Mouse (Mus musculus) midbrain, embryonic 16.5 days (tissue): ENCODE measurements at regions not wholly inside any gene's neighbourhood (a gene's known extent, or its start where the extent isn't known, plus 50 kb on each side); places are given as distances from the start of the nearest gene placed in this dataset.

Experiments used
- ATAC-seq: fragments of 200-750 bp; cut with Nextera tagmentation; 2 replicates; pipeline ENCODE4 v1.8.0; 2017; ENCODE audit warnings: moderate TSS enrichment
- H3K27ac ChIP-seq: fragments of 300-500 bp; sonication (generic); 2 replicates; pipeline ENCODE4 v1.5.1; 2014; ENCODE audit warnings: mild to moderate bottlenecking, low read length, mixed read lengths
- H3K27me3 ChIP-seq: fragments of 300-500 bp; sonication (generic); 2 replicates; pipeline ENCODE4 v1.6.1; 2014; ENCODE audit warnings: low read depth, low read length, mixed read lengths; ENCODE audit not compliant: control insufficient read depth, insufficient read depth
- H3K36me3 ChIP-seq: fragments of 300-500 bp; sonication (generic); 2 replicates; pipeline ENCODE4 v1.6.1; 2014; ENCODE audit warnings: mild to moderate bottlenecking, low read length, moderate library complexity, mixed read lengths; ENCODE audit not compliant: control insufficient read depth, insufficient read depth
- H3K4me1 ChIP-seq: fragments of 300-500 bp; sonication (generic); 2 replicates; pipeline ENCODE4 v1.6.1; 2014; ENCODE audit warnings: mild to moderate bottlenecking, low read length, mixed read lengths; ENCODE audit not compliant: control insufficient read depth, insufficient read depth
- H3K4me2 ChIP-seq: fragments of 300-500 bp; sonication (generic); 2 replicates; pipeline ENCODE4 v1.6.1; 2014; ENCODE audit warnings: mild to moderate bottlenecking, low read length, mixed read lengths
- H3K4me3 ChIP-seq: fragments of 300-500 bp; sonication (generic); 2 replicates; pipeline ENCODE4 v1.5.1; 2014; ENCODE audit warnings: low read depth, mild to moderate bottlenecking, low read length, moderate library complexity, mixed read lengths
- H3K9ac ChIP-seq: fragments of 300-500 bp; sonication (generic); 2 replicates; pipeline ENCODE4 v1.6.1; 2014; ENCODE audit warnings: low read depth, low read length, mixed read lengths
- H3K9me3 ChIP-seq: fragments of 300-500 bp; sonication (generic); replicated peaks from 2 replicates; pipeline ENCODE4 v1.6.1; 2014; ENCODE audit warnings: mild to moderate bottlenecking, low read length, mixed read lengths; ENCODE audit not compliant: control insufficient read depth, poor library complexity, severe bottlenecking
- WGBS: fragments of 180-500 bp; shearing (Covaris S2); extraction: QIAGEN DNeasy Blood & Tissue Kit; methylation state at CpG from one replicate; pipeline ENCODE4 v1.1.7; 2014; 5-methylcytosine and 5-hydroxymethylcytosine counted together

DNA sequence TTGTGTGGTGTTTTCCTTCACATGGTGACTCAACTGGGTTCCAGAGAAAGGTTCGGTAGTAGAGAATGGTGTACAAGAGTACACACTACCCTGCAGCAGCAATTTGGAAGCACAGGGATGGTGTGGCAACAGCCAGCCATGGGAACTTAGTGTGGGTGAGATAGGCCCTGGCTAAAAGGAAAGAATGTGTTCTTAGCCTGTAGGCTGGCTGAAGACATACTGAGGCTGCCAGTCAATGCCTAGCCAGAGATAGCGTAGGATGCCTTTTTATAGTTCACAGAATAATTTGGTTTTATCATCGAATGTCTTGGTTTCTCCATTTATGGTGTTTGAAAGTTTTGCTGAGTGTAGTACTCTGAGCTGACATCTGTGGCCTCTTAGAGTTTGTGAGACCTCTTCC is 130.1 kb upstream of the Btg1 start:
- Histone ChIP-seq H3K36me3 (no peaks in the 10 kb centered on the region), H3K4me1 (no peaks in the 10 kb centered on the region), H3K4me3 (no peak overlapping the region), H3K27ac (no peak overlapping the region), H3K4me2 (no peak overlapping the region), H3K9ac (no peak overlapping the region), H3K27me3 (no peaks in the 10 kb centered on the region), H3K9me3 (no peaks in the 10 kb centered on the region)
- no peak for ATAC-seq
- 100% methylated on average over 3 of the region's 3 CpGs for WGBS

DNA sequence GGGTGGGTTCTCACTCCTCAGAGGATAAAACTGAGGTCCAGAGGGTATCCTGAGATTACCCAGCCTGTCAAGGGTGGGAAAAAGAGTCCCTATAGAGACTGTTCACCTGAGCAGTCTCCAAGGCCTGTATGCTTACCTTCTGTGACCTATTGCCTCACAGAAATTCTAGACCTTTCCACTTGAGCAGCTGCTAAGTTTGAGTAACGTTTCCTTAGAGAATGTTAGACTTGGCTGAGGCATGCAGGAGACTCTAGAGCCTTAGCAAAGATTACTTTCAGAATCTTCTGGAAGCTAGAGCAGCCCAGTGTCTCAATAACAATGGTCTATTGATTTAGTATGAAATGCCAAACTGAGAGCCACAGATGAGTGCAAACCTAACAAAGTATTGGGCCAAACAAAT is 123.1 kb upstream of the Btg1 start:
- WGBS = 45% methylated on average over 1 of the region's 1 CpGs
- Histone ChIP-seq H3K4me1 (no peaks in the 10 kb centered on the region), H3K9ac (no peak overlapping the region), H3K27ac (no peak overlapping the region), H3K36me3 (no peaks in the 10 kb centered on the region), H3K4me3 (no peak overlapping the region), H3K27me3 (no peaks in the 10 kb centered on the region), H3K4me2 (no peak overlapping the region), H3K9me3 (no peaks in the 10 kb centered on the region)
- no peak for ATAC-seq

DNA sequence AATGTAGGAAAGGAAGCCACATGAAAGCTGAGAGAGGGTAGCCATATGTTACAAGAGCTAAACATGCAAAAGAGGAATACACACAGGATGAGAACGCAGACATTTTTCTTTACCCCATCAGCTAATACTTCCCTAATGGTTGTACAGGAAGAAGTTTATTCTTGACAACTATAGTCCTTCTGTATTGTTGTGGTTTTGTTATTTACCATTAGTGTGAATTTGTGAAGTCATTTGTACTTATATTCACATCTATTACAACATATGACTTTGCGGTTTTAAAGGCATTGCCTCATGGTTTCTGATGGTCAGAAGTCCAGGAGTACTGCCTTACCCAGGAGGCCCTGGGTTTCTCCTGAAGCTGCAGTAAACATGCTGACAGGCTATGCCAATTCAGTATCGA is 120.1 kb upstream of the Btg1 start:
- no peaks in the 10 kb centered on the region for H3K9me3 ChIP-seq
- no peak for ATAC-seq
- no peaks in the 10 kb centered on the region for H3K27me3 ChIP-seq
- H3K9ac ChIP-seq = no peak overlapping the region
- no peak overlapping the region for H3K27ac ChIP-seq
- H3K36me3 ChIP-seq = no peaks in the 10 kb centered on the region
- no peak overlapping the region for H3K4me2 ChIP-seq
- H3K4me1 ChIP-seq = no peaks in the 10 kb centered on the region
- no peak overlapping the region for H3K4me3 ChIP-seq
- 94% methylated on average over 3 of the region's 3 CpGs for WGBS

DNA sequence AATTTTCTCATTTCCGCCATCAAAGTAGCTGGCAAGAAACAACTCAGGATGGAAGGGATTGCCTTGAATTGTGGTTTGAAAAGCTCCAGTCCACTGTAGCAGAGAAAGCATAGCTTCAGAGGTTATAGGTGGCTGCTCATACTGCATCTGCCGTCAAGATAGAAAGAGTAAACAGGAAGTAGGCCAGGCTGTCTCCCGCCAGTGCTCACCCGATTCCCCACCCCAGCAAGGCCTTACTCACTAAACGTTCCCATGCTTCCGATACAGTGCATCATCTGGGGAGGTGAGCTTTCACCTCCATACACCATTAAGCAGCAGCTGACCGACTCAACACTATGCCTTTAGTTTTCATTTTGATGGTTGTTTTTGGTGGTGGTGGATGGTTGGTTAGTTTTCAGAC is 119.3 kb upstream of the Btg1 start:
- Histone ChIP-seq H3K36me3 (no peaks in the 10 kb centered on the region), H3K9me3 (no peaks in the 10 kb centered on the region), H3K4me1 (no peaks in the 10 kb centered on the region), H3K27ac (no peak overlapping the region), H3K4me2 (no peak overlapping the region), H3K4me3 (no peak overlapping the region), H3K9ac (no peak overlapping the region), H3K27me3 (no peaks in the 10 kb centered on the region)
- 94% methylated on average over 7 of the region's 7 CpGs for WGBS
- no peak for ATAC-seq

DNA sequence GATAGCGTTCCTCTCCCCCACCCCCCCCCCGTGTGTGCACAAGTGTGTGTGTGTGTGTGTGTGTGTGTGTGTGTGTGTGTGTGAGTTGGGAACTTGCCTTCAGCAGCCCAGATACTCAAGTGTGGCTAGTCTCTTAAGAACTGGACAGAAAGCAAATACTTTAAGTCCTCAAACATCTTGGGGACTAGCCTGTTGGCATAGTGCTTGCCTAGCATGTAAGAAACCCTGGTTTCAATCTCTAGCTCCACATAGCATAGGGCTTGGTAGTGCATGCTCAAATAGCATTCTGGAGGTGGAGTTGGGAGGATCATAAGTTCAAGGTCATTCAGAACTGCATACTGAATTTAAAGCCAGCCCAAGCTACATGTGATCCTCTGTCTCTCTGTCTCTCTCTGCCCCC is 117.5 kb upstream of the Btg1 start:
- ATAC-seq = no peak
- H3K9me3 ChIP-seq = no peaks in the 10 kb centered on the region

DNA sequence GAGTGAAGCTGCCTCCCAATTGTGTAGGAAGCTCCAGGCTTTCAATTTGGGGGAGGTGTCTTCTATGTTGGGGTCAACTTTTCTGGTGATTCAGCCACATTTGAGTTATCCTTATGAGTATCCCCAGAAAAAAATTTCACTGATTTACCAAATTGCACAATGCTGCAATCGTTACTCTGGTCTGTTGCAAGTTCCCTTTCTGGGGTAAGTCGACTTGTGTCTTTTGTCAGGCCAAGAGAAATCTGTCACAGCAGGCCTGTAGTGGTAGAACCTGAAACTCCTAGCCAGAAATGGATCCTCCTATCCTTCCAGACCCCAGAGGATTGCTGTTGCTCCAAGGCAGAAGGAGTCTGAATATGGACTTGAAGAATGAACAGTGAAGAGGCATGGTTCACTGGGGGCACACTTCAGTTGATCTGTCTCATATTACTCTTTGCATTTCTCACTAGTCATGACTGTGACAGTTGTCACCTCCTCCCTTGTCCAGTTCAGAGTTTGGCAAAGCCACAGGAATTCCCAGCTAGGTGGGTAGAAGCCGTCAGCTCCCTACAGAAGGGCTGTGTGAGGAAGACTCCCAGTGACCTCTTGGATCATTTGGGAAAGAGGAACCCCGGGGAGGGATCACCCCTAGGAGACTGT is 114.6 kb upstream of the Btg1 start:
- no peaks in the 10 kb centered on the region for H3K36me3 ChIP-seq
- no peak overlapping the region for H3K27ac ChIP-seq
- H3K27me3 ChIP-seq = no peaks in the 10 kb centered on the region
- no peak overlapping the region for H3K4me3 ChIP-seq
- H3K9ac ChIP-seq = no peak overlapping the region
- H3K4me2 ChIP-seq = no peak overlapping the region
- no peaks in the 10 kb centered on the region for H3K4me1 ChIP-seq
- WGBS = 79% methylated on average over 4 of the region's 4 CpGs
- H3K9me3 ChIP-seq = no peaks in the 10 kb centered on the region
- no peak for ATAC-seq

More for the DNA sequence above, 117.5 kb upstream of the Btg1 start:
- no peaks in the 10 kb centered on the region for H3K27me3 ChIP-seq
- no peak overlapping the region for H3K4me3 ChIP-seq
- no peak overlapping the region for H3K9ac ChIP-seq
- H3K4me1 ChIP-seq = no peaks in the 10 kb centered on the region
- no peak overlapping the region for H3K27ac ChIP-seq
- H3K4me2 ChIP-seq = no peak overlapping the region
- 75% methylated on average over 2 of the region's 2 CpGs for WGBS
- no peaks in the 10 kb centered on the region for H3K36me3 ChIP-seq

DNA sequence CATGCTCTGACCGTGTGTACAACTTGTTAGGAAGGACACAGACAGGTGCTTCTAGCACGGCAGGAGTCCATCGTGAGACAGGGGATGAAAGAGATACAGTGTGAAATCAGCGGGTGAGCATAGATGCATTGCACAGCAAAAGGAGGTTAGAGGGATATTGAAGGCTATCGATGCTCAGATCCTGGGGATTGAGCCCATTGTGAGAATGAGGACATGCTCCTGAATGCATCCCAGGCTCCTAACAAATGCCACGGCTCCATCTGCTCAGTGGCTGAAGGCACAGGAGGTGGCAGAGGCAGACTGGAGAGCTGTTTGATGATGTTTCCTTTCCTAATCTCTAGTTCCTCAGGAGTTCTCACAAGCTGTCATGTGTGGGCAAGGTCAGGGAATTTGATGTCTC is 114.1 kb upstream of the Btg1 start:
- Histone ChIP-seq H3K36me3 (no peaks in the 10 kb centered on the region), H3K27ac (no peak overlapping the region), H3K4me2 (no peak overlapping the region), H3K4me1 (no peaks in the 10 kb centered on the region), H3K4me3 (no peak overlapping the region), H3K9ac (no peak overlapping the region), H3K27me3 (no peaks in the 10 kb centered on the region), H3K9me3 (no peaks in the 10 kb centered on the region)
- WGBS = 68% methylated on average over 6 of the region's 6 CpGs
- ATAC-seq = no peak

DNA sequence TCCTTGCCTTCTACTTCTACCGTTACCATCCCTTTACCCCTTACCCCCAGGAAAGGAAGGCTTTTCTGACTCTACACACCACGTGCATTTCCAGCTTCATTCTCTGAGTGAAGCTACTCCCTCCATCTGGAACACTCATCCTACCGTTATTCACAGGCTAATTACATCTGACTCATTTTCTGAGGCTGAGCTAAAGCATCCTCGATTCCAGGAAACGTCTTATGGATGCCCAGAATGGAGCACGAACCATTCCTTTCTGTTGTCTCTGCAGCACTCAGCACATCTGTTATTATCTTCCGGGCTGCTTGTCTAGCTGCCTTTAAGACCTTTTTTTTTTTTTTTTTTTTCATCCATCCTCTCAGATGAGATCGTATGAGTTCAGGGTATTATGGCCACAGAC is 112.5 kb upstream of the Btg1 start:
- H3K9ac ChIP-seq = no peak overlapping the region
- no peaks in the 10 kb centered on the region for H3K9me3 ChIP-seq
- ATAC-seq = no peak
- no peaks in the 10 kb centered on the region for H3K4me1 ChIP-seq
- 81% methylated on average over 8 of the region's 8 CpGs for WGBS
- H3K27ac ChIP-seq = no peak overlapping the region
- H3K27me3 ChIP-seq = no peaks in the 10 kb centered on the region
- no peaks in the 10 kb centered on the region for H3K36me3 ChIP-seq
- H3K4me3 ChIP-seq = no peak overlapping the region
- H3K4me2 ChIP-seq = no peak overlapping the region

DNA sequence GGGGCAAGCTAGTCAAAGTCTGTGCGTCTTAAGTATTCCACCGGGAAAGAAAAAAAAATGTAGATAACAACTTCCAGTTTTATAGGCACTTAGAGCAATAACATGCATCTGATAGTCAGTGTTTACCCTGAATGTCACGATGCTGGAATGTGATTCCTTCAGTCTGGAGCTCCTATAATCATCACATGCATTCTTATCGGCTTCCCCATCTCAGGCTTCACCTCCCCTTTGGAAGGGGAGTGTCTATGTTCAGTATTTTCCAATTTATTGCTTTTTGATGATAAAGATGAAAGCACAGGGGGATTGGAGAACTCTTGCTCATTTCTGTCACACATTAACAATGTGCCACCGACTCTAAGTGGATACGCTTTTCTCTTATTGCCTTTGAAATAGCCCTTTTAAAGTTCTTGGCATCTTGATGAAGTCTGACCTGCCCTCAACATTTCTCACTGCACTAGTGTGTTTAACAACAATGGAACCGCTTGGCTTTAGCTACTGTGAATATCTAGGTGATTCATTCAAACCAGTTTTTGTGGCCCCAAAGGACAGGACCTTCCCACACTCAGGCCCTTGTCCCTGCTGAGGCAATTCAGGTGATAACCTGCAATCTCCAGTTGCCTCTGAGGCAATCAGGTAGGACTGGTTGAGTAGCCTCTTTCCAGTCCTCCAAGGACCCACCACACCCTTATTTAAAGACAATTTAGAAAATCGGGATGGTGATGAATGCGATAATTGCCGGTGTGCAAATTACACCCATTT is 101.5 kb upstream of the Btg1 start:
- Histone ChIP-seq H3K4me3 (no peak overlapping the region), H3K36me3 (no peaks in the 10 kb centered on the region), H3K4me2 (no peak overlapping the region), H3K9me3 (no peaks in the 10 kb centered on the region), H3K9ac (no peak overlapping the region), H3K4me1 (no peaks in the 10 kb centered on the region), H3K27ac (no peak overlapping the region), H3K27me3 (no peaks in the 10 kb centered on the region)
- no peak for ATAC-seq
- WGBS = 86% methylated on average over 10 of the region's 10 CpGs
